Mouse (Mus musculus): ENCODE data around the gene Fli1. TPM values are rescaled to one million over a fixed set of nuclear protein-coding genes. Genes with fewer than 3 reads are reported as not detected.

Fli1 gene
- polyA plus RNA-seq, 1 experiment from 2014 or later = 18.8 TPM

DNA sequence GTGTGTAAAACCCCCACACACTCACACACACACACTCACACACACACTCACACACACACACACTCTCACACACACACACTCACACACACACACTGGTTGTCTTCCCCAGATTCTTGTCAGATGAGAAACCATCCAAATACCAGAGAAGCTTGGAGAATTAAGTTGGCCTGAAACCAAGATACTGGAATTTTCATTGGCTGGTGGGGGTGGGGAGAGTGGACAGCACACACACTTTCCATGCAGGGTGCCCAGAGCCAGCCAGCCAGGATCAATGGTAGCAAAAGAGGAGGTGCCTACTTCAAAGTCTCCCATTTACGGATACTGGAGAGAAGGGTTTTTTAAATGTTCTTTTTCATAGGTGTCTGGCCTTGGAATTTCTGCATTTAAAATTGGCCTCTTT is 74.3 kb downstream of the Fli1 start:
- 54% methylated on average over 1 of the region's 1 CpGs for WGBS

DNA sequence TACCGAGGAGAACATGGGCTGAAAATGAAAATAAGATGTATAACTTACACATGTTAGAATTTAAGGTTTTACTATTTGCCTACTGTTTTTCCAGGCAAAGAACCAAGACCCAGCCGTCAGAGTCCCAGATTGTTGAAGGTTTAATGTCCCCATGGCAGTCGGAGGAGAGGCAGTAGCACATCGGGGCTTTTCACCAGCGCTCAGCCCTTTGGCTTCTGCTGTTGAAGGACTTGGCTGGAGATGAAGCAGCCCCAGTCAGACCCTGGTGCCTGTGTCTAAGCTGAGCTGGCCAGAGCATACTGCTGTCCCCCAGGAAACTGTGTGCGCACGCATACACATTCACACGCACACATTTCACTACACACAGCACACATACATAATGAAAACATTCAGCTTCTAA is 75.2 kb downstream of the Fli1 start:
- H3K36me3 ChIP-seq (ENCODE audit: control insufficient read depth, insufficient read depth, low read length) = peaks cover 7% of the 10 kb centered on the region; the same call in 1 of the 2 replicates
- H3K9ac ChIP-seq (ENCODE audit: low read depth, low read length) = no peak overlapping the region
- H3K4me1 ChIP-seq (ENCODE audit: control insufficient read depth, insufficient read depth, low read length) = peaks cover 19% of the 10 kb centered on the region; the same call in 1 of the 2 replicates
- H3K4me3 ChIP-seq (ENCODE audit: low read depth, low read length) = no peak overlapping the region
- H3K4me2 ChIP-seq (ENCODE audit: low read depth, low read length) = no peak overlapping the region
- peak; percentile 72 for DNase-seq (ENCODE audit: low spot score)
- no peaks in the 10 kb centered on the region for H3K9me3 ChIP-seq (ENCODE audit: control insufficient read depth, low read length)
- no peak for ATAC-seq (ENCODE audit: low read depth)
- H3K27me3 ChIP-seq (replicated peaks; ENCODE audit: control insufficient read depth, insufficient read depth, low read length) = 0 out of 2 replicates have a peak, but pooled peaks cover 3% of the 10 kb centered on the region
- H3K27ac ChIP-seq (replicated peaks; ENCODE audit: low read depth, low read length) = peak overlapping the region; percentile 73
- WGBS = 58% methylated on average over 8 of the region's 8 CpGs

More for the DNA sequence above, 74.3 kb downstream of the Fli1 start:
- Histone ChIP-seq H3K4me2 (ENCODE audit: low read depth, low read length) (no peak overlapping the region), H3K4me1 (ENCODE audit: control insufficient read depth, insufficient read depth, low read length) (peaks cover 19% of the 10 kb centered on the region; the same call in 1 of the 2 replicates), H3K27me3 (replicated peaks; ENCODE audit: control insufficient read depth, insufficient read depth, low read length) (0 out of 2 replicates have a peak, but pooled peaks cover 3% of the 10 kb centered on the region), H3K9me3 (ENCODE audit: control insufficient read depth, low read length) (no peaks in the 10 kb centered on the region), H3K4me3 (ENCODE audit: low read depth, low read length) (no peak overlapping the region), H3K27ac (replicated peaks; ENCODE audit: low read depth, low read length) (no peak overlapping the region), H3K36me3 (ENCODE audit: control insufficient read depth, insufficient read depth, low read length) (peaks cover 7% of the 10 kb centered on the region; the same call in 1 of the 2 replicates), H3K9ac (ENCODE audit: low read depth, low read length) (no peak overlapping the region)
- ATAC-seq (ENCODE audit: low read depth) (no peak), DNase-seq (ENCODE audit: low spot score) (no peak)

GRCm38 (mm10) chr9:32466861-32467260 is 75.8 kb downstream of the Fli1 start:
- no peaks in the 10 kb centered on the region for H3K9me3 ChIP-seq (ENCODE audit: control insufficient read depth, low read length)
- H3K27ac ChIP-seq (replicated peaks; ENCODE audit: low read depth, low read length) = peak overlapping the region; percentile 2; the same call in 1 of the 2 replicates
- no peak for DNase-seq (ENCODE audit: low spot score)
- WGBS = 49% methylated on average over 8 of the region's 8 CpGs
- peaks cover 19% of the 10 kb centered on the region; the same call in 1 of the 2 replicates for H3K4me1 ChIP-seq (ENCODE audit: control insufficient read depth, insufficient read depth, low read length)
- 0 out of 2 replicates have a peak, but pooled peaks cover 3% of the 10 kb centered on the region for H3K27me3 ChIP-seq (replicated peaks; ENCODE audit: control insufficient read depth, insufficient read depth, low read length)
- no peak for ATAC-seq (ENCODE audit: low read depth)
- peaks cover 7% of the 10 kb centered on the region; the same call in 1 of the 2 replicates for H3K36me3 ChIP-seq (ENCODE audit: control insufficient read depth, insufficient read depth, low read length)
- H3K4me2 ChIP-seq (ENCODE audit: low read depth, low read length) = no peak overlapping the region
- no peak overlapping the region for H3K4me3 ChIP-seq (ENCODE audit: low read depth, low read length)
- no peak overlapping the region for H3K9ac ChIP-seq (ENCODE audit: low read depth, low read length)

- no peak for DNase-seq (ENCODE audit: low spot score)
- H3K9ac ChIP-seq (ENCODE audit: low read depth, low read length) = no peak overlapping the region
- no peak overlapping the region for H3K4me2 ChIP-seq (ENCODE audit: low read depth, low read length)
- no peaks in the 10 kb centered on the region for H3K9me3 ChIP-seq (ENCODE audit: control insufficient read depth, low read length)
- H3K4me1 ChIP-seq (ENCODE audit: control insufficient read depth, insufficient read depth, low read length) = peaks cover 3% of the 10 kb centered on the region
- no peak overlapping the region for H3K27ac ChIP-seq (replicated peaks; ENCODE audit: low read depth, low read length)
- no peaks in the 10 kb centered on the region for H3K27me3 ChIP-seq (replicated peaks; ENCODE audit: control insufficient read depth, insufficient read depth, low read length)
- no peak overlapping the region for H3K4me3 ChIP-seq (ENCODE audit: low read depth, low read length)
- 81% methylated on average over 3 of the region's 3 CpGs for WGBS
- H3K36me3 ChIP-seq (ENCODE audit: control insufficient read depth, insufficient read depth, low read length) = peaks cover 24% of the 10 kb centered on the region
- ATAC-seq (ENCODE audit: low read depth) = no peak
Measured at GRCm38 (mm10) chr9:32456707-32457106, 86.0 kb downstream of the Fli1 start.

- Histone ChIP-seq H3K36me3 (ENCODE audit: control insufficient read depth, insufficient read depth, low read length) (peaks cover 5% of the 10 kb centered on the region; the same call in 1 of the 2 replicates), H3K27me3 (replicated peaks; ENCODE audit: control insufficient read depth, insufficient read depth, low read length) (no peaks in the 10 kb centered on the region), H3K27ac (replicated peaks; ENCODE audit: low read depth, low read length) (no peak overlapping the region), H3K4me1 (ENCODE audit: control insufficient read depth, insufficient read depth, low read length) (peaks cover 3% of the 10 kb centered on the region), H3K9me3 (ENCODE audit: control insufficient read depth, low read length) (no peaks in the 10 kb centered on the region), H3K4me2 (ENCODE audit: low read depth, low read length) (no peak overlapping the region), H3K9ac (ENCODE audit: low read depth, low read length) (no peak overlapping the region), H3K4me3 (ENCODE audit: low read depth, low read length) (no peak overlapping the region)
- WGBS = 41% methylated on average over 7 of the region's 7 CpGs
- ATAC-seq (ENCODE audit: low read depth) = no peak
- no peak for DNase-seq (ENCODE audit: low spot score)
Measured at GRCm38 (mm10) chr9:32450161-32450560, 92.5 kb downstream of the Fli1 start.

DNA sequence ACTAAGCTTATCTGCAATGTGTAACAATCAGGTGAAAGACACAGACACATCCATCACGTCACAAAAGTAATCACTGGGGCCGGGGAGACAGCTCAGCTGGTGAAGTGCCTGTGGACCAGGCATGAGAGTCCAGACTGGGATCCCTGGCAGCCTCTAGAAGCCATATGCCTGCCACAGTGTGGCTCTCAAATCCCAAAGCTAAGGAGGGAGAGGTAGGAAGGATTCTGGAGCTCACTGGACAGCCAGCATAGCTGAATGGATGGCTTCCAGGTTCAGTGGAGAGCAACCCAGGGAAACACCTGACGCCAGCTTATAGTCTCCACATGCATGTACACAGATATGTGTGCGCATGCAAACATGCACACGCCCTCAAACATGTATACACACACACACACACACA is 93.9 kb downstream of the Fli1 start:
- Histone ChIP-seq H3K4me3 (ENCODE audit: low read depth, low read length) (no peak overlapping the region), H3K9me3 (ENCODE audit: control insufficient read depth, low read length) (no peaks in the 10 kb centered on the region), H3K9ac (ENCODE audit: low read depth, low read length) (no peak overlapping the region), H3K36me3 (ENCODE audit: control insufficient read depth, insufficient read depth, low read length) (peaks cover 5% of the 10 kb centered on the region; the same call in 1 of the 2 replicates), H3K27me3 (replicated peaks; ENCODE audit: control insufficient read depth, insufficient read depth, low read length) (no peaks in the 10 kb centered on the region), H3K4me2 (ENCODE audit: low read depth, low read length) (no peak overlapping the region), H3K4me1 (ENCODE audit: control insufficient read depth, insufficient read depth, low read length) (no peaks in the 10 kb centered on the region; the same call in none of the 2 replicates), H3K27ac (replicated peaks; ENCODE audit: low read depth, low read length) (no peak overlapping the region)
- no peak for DNase-seq (ENCODE audit: low spot score)
- WGBS = 81% methylated on average over 5 of the region's 5 CpGs
- ATAC-seq (ENCODE audit: low read depth) = no peak

DNA sequence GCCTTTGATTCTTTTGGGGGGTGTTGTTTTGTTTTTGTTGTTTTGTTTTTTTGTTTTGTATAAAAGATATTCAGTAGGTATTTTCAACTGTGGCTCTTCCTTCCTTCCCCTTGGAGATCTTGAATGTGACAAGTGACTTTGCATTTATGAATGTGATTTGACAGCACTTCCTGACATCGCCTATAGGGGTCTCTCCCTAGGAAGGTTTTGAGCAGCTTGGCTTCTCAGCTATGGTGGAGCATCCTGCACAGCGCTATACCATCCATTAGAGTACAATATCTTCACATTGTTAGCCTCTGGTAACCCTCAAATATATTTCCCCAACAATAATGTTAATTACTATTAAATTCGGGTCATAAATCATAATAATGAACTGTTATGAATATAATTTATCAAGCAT is 96.9 kb downstream of the Fli1 start:
- no peak for DNase-seq (ENCODE audit: low spot score)
- no peaks in the 10 kb centered on the region for H3K27me3 ChIP-seq (replicated peaks; ENCODE audit: control insufficient read depth, insufficient read depth, low read length)
- WGBS = 60% methylated on average over 3 of the region's 3 CpGs

GRCm38 (mm10) chr9:32444453-32445201 is 98.0 kb downstream of the Fli1 start:
- Histone ChIP-seq H3K4me1 (ENCODE audit: control insufficient read depth, insufficient read depth, low read length) (no peaks in the 10 kb centered on the region; the same call in 1 of the 2 replicates), H3K27ac (replicated peaks; ENCODE audit: low read depth, low read length) (peak overlapping the region; percentile 71), H3K27me3 (replicated peaks; ENCODE audit: control insufficient read depth, insufficient read depth, low read length) (no peaks in the 10 kb centered on the region), H3K9ac (ENCODE audit: low read depth, low read length) (no peak overlapping the region), H3K36me3 (ENCODE audit: control insufficient read depth, insufficient read depth, low read length) (0 out of 2 replicates have a peak, but pooled peaks cover 4% of the 10 kb centered on the region), H3K9me3 (ENCODE audit: control insufficient read depth, low read length) (no peaks in the 10 kb centered on the region), H3K4me3 (ENCODE audit: low read depth, low read length) (no peak overlapping the region), H3K4me2 (ENCODE audit: low read depth, low read length) (no peak overlapping the region)
- 48% methylated on average over 6 of the region's 6 CpGs for WGBS
- DNase-seq (ENCODE audit: low spot score) (no peak), ATAC-seq (ENCODE audit: low read depth) (no peak)

More for the DNA sequence above, 96.9 kb downstream of the Fli1 start:
- no peaks in the 10 kb centered on the region for H3K9me3 ChIP-seq (ENCODE audit: control insufficient read depth, low read length)
- no peak overlapping the region for H3K9ac ChIP-seq (ENCODE audit: low read depth, low read length)
- H3K4me2 ChIP-seq (ENCODE audit: low read depth, low read length) = no peak overlapping the region
- peaks cover 4% of the 10 kb centered on the region; the same call in 1 of the 2 replicates for H3K36me3 ChIP-seq (ENCODE audit: control insufficient read depth, insufficient read depth, low read length)
- H3K4me3 ChIP-seq (ENCODE audit: low read depth, low read length) = no peak overlapping the region
- no peak overlapping the region for H3K27ac ChIP-seq (replicated peaks; ENCODE audit: low read depth, low read length)
- H3K4me1 ChIP-seq (ENCODE audit: control insufficient read depth, insufficient read depth, low read length) = no peaks in the 10 kb centered on the region; the same call in 1 of the 2 replicates
- ATAC-seq (ENCODE audit: low read depth) = no peak
